Mouse (Mus musculus) testis, adult 2 months (tissue): ENCODE data around the gene Abcb5.

Source experiments
- CTCF ChIP-seq: fragments of 200-500 bp; IDR thresholded peaks from 2 replicates; pipeline ENCODE4 v1.5.1; 2012; ENCODE audit warnings: low read depth, mild to moderate bottlenecking, inconsistent platforms, low read length, moderate library complexity; ENCODE audit not compliant: control insufficient read depth, insufficient read depth, insufficient replicate concordance
- POLR2A ChIP-seq: fragments of 200-500 bp; IDR thresholded peaks from 2 replicates; pipeline ENCODE4 v1.6.1; 2012; ENCODE audit warnings: low read depth, mild to moderate bottlenecking, inconsistent platforms, low read length, moderate library complexity; ENCODE audit not compliant: control insufficient read depth

- TF ChIP-seq CTCF (no peak), POLR2A (no peak)
Measured at GRCm38 (mm10) chr12:118917771-118918170, 48.5 kb downstream of the Abcb5 start.
